Comparison of ENCODE assay signal across 8 mouse cellular contexts in genomic region chr2:18046186-18046585, GRCm38 (mm10). TPM values are rescaled to one million over a fixed set of nuclear protein-coding genes. Genes with fewer than 3 reads are reported as not detected.
DNase-seq lines count a peak whose midpoint lies in the region; ATAC-seq and TF ChIP-seq lines count a peak whose summit lies in the region.

No protein-coding gene starts in this region.

- peak overlapping the region; percentile 88 for H3K4me2 ChIP-seq in kidney, postnatal 0 days (ENCODE audit: low read length)
- peak overlapping the region; percentile 71 for H3K4me2 ChIP-seq in embryonic facial prominence, embryonic 13.5 days
- H3K4me2 ChIP-seq in intestine, embryonic 15.5 days (replicated peaks): peak overlapping the region; percentile 86

- 3% methylated on average over 4 of the region's 4 CpGs for WGBS in kidney, postnatal 0 days
- 1% methylated on average over 4 of the region's 4 CpGs for WGBS in embryonic facial prominence, embryonic 13.5 days
- WGBS in intestine, embryonic 15.5 days: 4% methylated on average over 4 of the region's 4 CpGs

- H3K9me3 ChIP-seq in kidney, postnatal 0 days (replicated peaks; ENCODE audit: low read length): no peaks in the 10 kb centered on the region
- H3K9me3 ChIP-seq in embryonic facial prominence, embryonic 13.5 days: no peaks in the 10 kb centered on the region
- H3K9me3 ChIP-seq in intestine, embryonic 15.5 days: no peaks in the 10 kb centered on the region

- H3K27me3 ChIP-seq in kidney, postnatal 0 days (ENCODE audit: insufficient read depth, low read length): no peaks in the 10 kb centered on the region
- H3K27me3 ChIP-seq in embryonic facial prominence, embryonic 13.5 days: no peaks in the 10 kb centered on the region
- no peaks in the 10 kb centered on the region for H3K27me3 ChIP-seq in intestine, embryonic 15.5 days (replicated peaks)

- H3K4me3 ChIP-seq in kidney, postnatal 0 days (replicated peaks; ENCODE audit: low read depth, low read length): peak overlapping the region; percentile 95
- H3K4me3 ChIP-seq in embryonic facial prominence, embryonic 13.5 days: peak overlapping the region; percentile 95
- peak overlapping the region; percentile 88 for H3K4me3 ChIP-seq in intestine, embryonic 15.5 days (replicated peaks)

- no peak for ATAC-seq in kidney, postnatal 0 days (replicated peaks; ENCODE audit: low FRiP score, low read depth)
- no peak for ATAC-seq in embryonic facial prominence, embryonic 13.5 days (ENCODE audit: insufficient number of reproducible peaks, insufficient read depth, low FRiP score, low TSS enrichment, low read depth)
- ATAC-seq in intestine, embryonic 15.5 days: no peak
- ATAC-seq in erythroid progenitor cell, adult 5-6 weeks (replicated peaks; ENCODE audit: low FRiP score, poor library complexity, severe bottlenecking): no peak

- H3K36me3 ChIP-seq in kidney, postnatal 0 days (ENCODE audit: insufficient read depth, low read length): no peaks in the 10 kb centered on the region
- no peaks in the 10 kb centered on the region for H3K36me3 ChIP-seq in embryonic facial prominence, embryonic 13.5 days
- H3K36me3 ChIP-seq in intestine, embryonic 15.5 days: no peaks in the 10 kb centered on the region

- H3K27ac ChIP-seq in kidney, postnatal 0 days: peak overlapping the region; percentile 99
- H3K27ac ChIP-seq in embryonic facial prominence, embryonic 13.5 days: peak overlapping the region; percentile 100
- 0 out of 2 replicates have a peak overlapping the region, but pooled peaks have one; percentile 96 for H3K27ac ChIP-seq in intestine, embryonic 15.5 days

- H3K4me1 ChIP-seq in kidney, postnatal 0 days (replicated peaks; ENCODE audit: insufficient read depth, low read length): peaks cover 20% of the 10 kb centered on the region
- peaks cover 38% of the 10 kb centered on the region for H3K4me1 ChIP-seq in embryonic facial prominence, embryonic 13.5 days
- peaks cover 15% of the 10 kb centered on the region for H3K4me1 ChIP-seq in intestine, embryonic 15.5 days (replicated peaks)

- no peak for DNase-seq in kidney, postnatal 0 days (ENCODE audit: low spot score)
- DNase-seq in kidney, postnatal 36 days: no peak
- DNase-seq in naive thymus-derived CD4-positive, alpha-beta T cell, adult 2 months (ENCODE audit: low read depth): peak; percentile 23
- no peak for DNase-seq in cerebellum, postnatal 14 days
- DNase-seq in right cerebral cortex, postnatal 25 days: no peak

- no peak for TF ChIP-seq CTCF in kidney, postnatal 0 days (IDR thresholded peaks at IDR 0.05; ENCODE audit: low read depth)

- peak overlapping the region; percentile 97 for H3K9ac ChIP-seq in kidney, postnatal 0 days (ENCODE audit: low read depth, low read length)
- peak overlapping the region; percentile 100 for H3K9ac ChIP-seq in embryonic facial prominence, embryonic 13.5 days
- peak overlapping the region; percentile 97 for H3K9ac ChIP-seq in intestine, embryonic 15.5 days

RNA-seq across cellular contexts. Expression of gene Skida1, which starts 2.7 kb away (rescaled TPM):
- 7.7 and 7.8 TPM in 2 replicates for polyA plus RNA-seq in kidney, postnatal 0 days (2015; fragmentation: Nextera tagmentation; extraction: Ambion mirVana)
- polyA plus RNA-seq in embryonic facial prominence, embryonic 13.5 days (2015; fragmentation: Nextera tagmentation; extraction: Ambion mirVana): 8.3 and 9.8 TPM in 2 replicates
- 3.2 and 3.6 TPM in 2 replicates for polyA plus RNA-seq in intestine, embryonic 15.5 days (2015; fragmentation: Nextera tagmentation; extraction: Ambion mirVana)
- total RNA-seq in erythroid progenitor cell, adult 5-6 weeks (2015; ENCODE audit: low replicate concordance): not detected in 2 replicates
- total RNA-seq in erythroid progenitor cell, adult 5-6 weeks (2017; ENCODE audit: low replicate concordance): not detected in 2 replicates

RNA-seq across cellular contexts. Expression of gene A930004D18Rik, which starts 8.6 kb away (rescaled TPM):
- polyA plus RNA-seq in kidney, postnatal 0 days (2015; fragmentation: Nextera tagmentation; extraction: Ambion mirVana): 14.9 and 17.9 TPM in 2 replicates
- polyA plus RNA-seq in embryonic facial prominence, embryonic 13.5 days (2015; fragmentation: Nextera tagmentation; extraction: Ambion mirVana): 13.7 and 15.0 TPM in 2 replicates
- polyA plus RNA-seq in intestine, embryonic 15.5 days (2015; fragmentation: Nextera tagmentation; extraction: Ambion mirVana): 11.8 and 12.6 TPM in 2 replicates
- not detected in 2 replicates for total RNA-seq in erythroid progenitor cell, adult 5-6 weeks (2015; ENCODE audit: low replicate concordance)
- not detected in 2 replicates for total RNA-seq in erythroid progenitor cell, adult 5-6 weeks (2017; ENCODE audit: low replicate concordance)

RNA-seq across cellular contexts. Expression of gene Mllt10, which starts 8.9 kb away (rescaled TPM):
- 48.9 and 49.2 TPM in 2 replicates for polyA plus RNA-seq in kidney, postnatal 0 days (2015; fragmentation: Nextera tagmentation; extraction: Ambion mirVana)
- polyA plus RNA-seq in embryonic facial prominence, embryonic 13.5 days (2015; fragmentation: Nextera tagmentation; extraction: Ambion mirVana): 67.2 and 73.6 TPM in 2 replicates
- polyA plus RNA-seq in intestine, embryonic 15.5 days (2015; fragmentation: Nextera tagmentation; extraction: Ambion mirVana): 55.5 TPM in 2 replicates
- total RNA-seq in erythroid progenitor cell, adult 5-6 weeks (2015; ENCODE audit: low replicate concordance): 122 and 125 TPM in 2 replicates
- 77.9 and 98.0 TPM in 2 replicates for total RNA-seq in erythroid progenitor cell, adult 5-6 weeks (2017; ENCODE audit: low replicate concordance)

RNA-seq across cellular contexts. Expression of gene H2al2a, which starts 49.4 kb away (rescaled TPM):
- not detected in 2 replicates for polyA plus RNA-seq in kidney, postnatal 0 days (2015; fragmentation: Nextera tagmentation; extraction: Ambion mirVana)
- polyA plus RNA-seq in embryonic facial prominence, embryonic 13.5 days (2015; fragmentation: Nextera tagmentation; extraction: Ambion mirVana): not detected in 2 replicates
- not detected in 2 replicates for polyA plus RNA-seq in intestine, embryonic 15.5 days (2015; fragmentation: Nextera tagmentation; extraction: Ambion mirVana)
- total RNA-seq in erythroid progenitor cell, adult 5-6 weeks (2015; ENCODE audit: low replicate concordance): not detected in 2 replicates
- not detected in 2 replicates for total RNA-seq in erythroid progenitor cell, adult 5-6 weeks (2017; ENCODE audit: low replicate concordance)
